Mouse (Mus musculus) embryonic facial prominence, embryonic 14.5 days (tissue): Measurements from ENCODE around the gene Hoxb6. TPM values are rescaled to one million over a fixed set of nuclear protein-coding genes. Genes with fewer than 3 reads are reported as not detected.
A peak's percentile ranks its signal among the peaks of the same experiment; 100 is the strongest.

Source experiments
- ATAC-seq: fragments of 200-750 bp; cut with Nextera tagmentation; 2 replicates; pipeline ENCODE4 v1.8.0; 2017; ENCODE audit warnings: low read depth, moderate number of reproducible peaks, moderate TSS enrichment
- DNase-seq: peaks from one replicate; pipeline ENCODE4 v3.0.0-alpha.2; 2015; ENCODE audit warnings: low spot score
- H3K27ac ChIP-seq: fragments of 300-500 bp; sonication (generic); replicated peaks from 2 replicates; pipeline ENCODE4 v1.5.1; 2014; ENCODE audit warnings: low read depth, mild to moderate bottlenecking, low read length, moderate library complexity
- H3K27me3 ChIP-seq: fragments of 300-500 bp; sonication (generic); replicated peaks from 2 replicates; pipeline ENCODE4 v1.6.1; 2014; ENCODE audit warnings: low read length; ENCODE audit not compliant: control insufficient read depth, insufficient read depth
- H3K36me3 ChIP-seq: fragments of 300-500 bp; sonication (generic); 2 replicates; pipeline ENCODE4 v1.6.1; 2014; ENCODE audit warnings: low read length, mixed read lengths; ENCODE audit not compliant: control insufficient read depth, insufficient read depth
- H3K4me1 ChIP-seq: fragments of 300-500 bp; sonication (generic); 2 replicates; pipeline ENCODE4 v1.6.1; 2014; ENCODE audit warnings: antibody characterized with exemption, low read length; ENCODE audit not compliant: control insufficient read depth, insufficient read depth
- H3K4me2 ChIP-seq: fragments of 300-500 bp; sonication (generic); 2 replicates; pipeline ENCODE4 v1.6.1; 2014; ENCODE audit warnings: low read depth, mild to moderate bottlenecking, low read length, moderate library complexity, mixed read lengths
- H3K4me3 ChIP-seq: fragments of 300-500 bp; sonication (generic); 2 replicates; pipeline ENCODE4 v1.5.1; 2014; ENCODE audit warnings: low read depth, mild to moderate bottlenecking, low read length
- H3K9ac ChIP-seq: fragments of 300-500 bp; sonication (generic); 2 replicates; pipeline ENCODE4 v1.6.1; 2014; ENCODE audit warnings: low read depth, mild to moderate bottlenecking, low read length, moderate library complexity, mixed read lengths
- H3K9me3 ChIP-seq: fragments of 300-500 bp; sonication (generic); 2 replicates; pipeline ENCODE4 v1.6.1; 2016; ENCODE audit warnings: low read length; ENCODE audit not compliant: control insufficient read depth
- WGBS: fragments of 180-500 bp; shearing (Covaris S2); extraction: QIAGEN DNeasy Blood & Tissue Kit; methylation state at CpG from one replicate; pipeline ENCODE4 v1.1.7; 2014; 5-methylcytosine and 5-hydroxymethylcytosine counted together
- polyA plus RNA-seq: library from polyadenylated mRNA; unstranded; fragments of >200 nt; fragmentation: Nextera tagmentation; extraction: Ambion mirVana; gene quantifications from 2 replicates; pipeline ENCODE4 v1.2.1, GENCODE M21; 2014

Hoxb6 gene
- polyA plus RNA-seq, 1 experiment from 2014 or later, result 0.22 TPM

- H3K27me3 ChIP-seq, result peaks cover 99% of the 10 kb centered on the region
These were observed 25.0 kb upstream of the Hoxb6 start for GRCm38 (mm10) chr11:96267021-96267920.

DNA sequence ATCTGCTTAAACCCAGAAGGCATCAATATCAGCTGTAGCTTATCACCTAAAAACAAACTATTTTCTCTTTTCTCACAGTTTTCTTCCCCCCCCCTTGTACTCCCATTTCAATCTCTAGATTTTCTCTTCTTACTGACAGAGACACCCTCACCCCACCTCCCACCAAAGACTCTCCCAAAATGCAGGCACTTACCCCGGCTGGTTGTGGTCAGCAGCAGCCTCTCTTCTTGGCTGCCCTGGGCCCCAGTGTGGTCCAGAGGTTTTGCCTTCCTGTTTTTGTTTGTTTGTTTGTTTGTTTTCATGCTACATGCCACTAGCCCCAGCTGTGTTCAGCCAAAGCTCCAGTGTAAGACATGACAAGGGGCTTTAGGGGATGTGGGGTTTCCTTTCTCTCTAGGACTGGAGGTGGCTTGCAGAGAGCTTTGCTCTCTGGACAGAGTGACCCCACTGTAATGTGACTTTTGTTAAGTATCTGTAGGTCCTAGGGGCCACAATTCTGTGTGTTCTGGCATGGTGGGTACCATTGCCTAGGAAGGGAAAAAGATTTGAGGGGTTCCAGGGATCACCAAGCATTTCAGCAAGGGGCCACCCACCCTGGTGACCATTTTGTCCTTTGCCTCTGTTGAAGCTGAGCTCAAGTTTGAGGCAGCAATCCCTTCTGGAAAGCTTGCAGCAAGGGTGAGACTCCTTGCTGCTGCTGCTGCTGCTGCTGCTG is 24.1 kb upstream of the Hoxb6 start:
- Histone ChIP-seq H3K4me2 (no peak overlapping the region), H3K9me3 (no peaks in the 10 kb centered on the region), H3K36me3 (no peaks in the 10 kb centered on the region), H3K4me3 (no peak overlapping the region), H3K9ac (no peak overlapping the region), H3K27me3 (peaks cover 99% of the 10 kb centered on the region), H3K4me1 (no peaks in the 10 kb centered on the region), H3K27ac (no peak overlapping the region)
- no peak for DNase-seq
- WGBS, result 4% methylated on average over 1 of the region's 1 CpGs
- ATAC-seq, result no peak

More at GRCm38 (mm10) chr11:96267021-96267920, 25.0 kb upstream of the Hoxb6 start:
- DNase-seq (no peak), ATAC-seq (no peak)
- H3K9ac ChIP-seq, result no peak overlapping the region
- no peak overlapping the region for H3K4me3 ChIP-seq
- no peak overlapping the region for H3K27ac ChIP-seq
- WGBS, result 12% methylated on average over 7 of the region's 7 CpGs
- H3K9me3 ChIP-seq, result no peaks in the 10 kb centered on the region
- no peaks in the 10 kb centered on the region for H3K36me3 ChIP-seq
- no peak overlapping the region for H3K4me2 ChIP-seq
- H3K4me1 ChIP-seq, result no peaks in the 10 kb centered on the region

DNA sequence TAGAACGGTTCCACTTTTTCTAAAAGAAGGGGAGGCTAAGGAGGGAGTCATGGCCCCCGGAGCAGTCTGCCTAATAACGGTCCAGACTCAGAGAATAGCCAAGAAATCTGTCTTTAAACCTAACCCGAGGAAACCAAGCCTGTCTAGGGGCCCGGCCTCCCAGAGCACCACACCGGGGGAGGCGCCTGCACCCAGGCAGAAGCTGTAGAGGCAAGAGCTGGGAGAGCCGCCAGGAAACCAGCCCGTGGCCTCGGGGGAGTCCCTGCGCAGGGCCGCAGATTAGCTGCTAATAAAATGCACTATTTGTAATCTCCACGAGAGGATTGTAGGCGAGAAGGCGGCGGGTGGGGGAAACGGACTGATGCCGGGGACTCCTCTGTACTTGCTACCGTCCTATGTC is 22.4 kb upstream of the Hoxb6 start:
- Histone ChIP-seq H3K4me3 (no peak overlapping the region), H3K9me3 (no peaks in the 10 kb centered on the region), H3K27me3 (peaks cover 99% of the 10 kb centered on the region), H3K27ac (no peak overlapping the region), H3K36me3 (no peaks in the 10 kb centered on the region), H3K4me2 (no peak overlapping the region), H3K9ac (no peak overlapping the region), H3K4me1 (no peaks in the 10 kb centered on the region)
- no peak for ATAC-seq
- under 1% methylated on average over 19 of the region's 19 CpGs for WGBS
- DNase-seq, result no peak

GRCm38 (mm10) chr11:96270996-96271540 is 21.2 kb upstream of the Hoxb6 start, which contains the start of gene Hoxb9:
TSS of gene Hoxb9 (plus strand) at chr11:96271457.
- Histone ChIP-seq H3K27ac (no peak within 1 kb of the TSS), H3K4me2 (peak within 1 kb of the TSS; percentile 18; the same call in 1 of the 2 replicates), H3K4me1 (no peaks in the 10 kb centered on the region), H3K9ac (no peak within 1 kb of the TSS), H3K36me3 (no peaks in the 10 kb centered on the region), H3K9me3 (no peaks in the 10 kb centered on the region), H3K27me3 (peaks cover 99% of the 10 kb centered on the region), H3K4me3 (peak within 1 kb of the TSS; percentile 21)
- ATAC-seq, result no peak
- DNase-seq, result no peak
- WGBS, result under 1% methylated on average over 25 of the region's 40 CpGs

DNA sequence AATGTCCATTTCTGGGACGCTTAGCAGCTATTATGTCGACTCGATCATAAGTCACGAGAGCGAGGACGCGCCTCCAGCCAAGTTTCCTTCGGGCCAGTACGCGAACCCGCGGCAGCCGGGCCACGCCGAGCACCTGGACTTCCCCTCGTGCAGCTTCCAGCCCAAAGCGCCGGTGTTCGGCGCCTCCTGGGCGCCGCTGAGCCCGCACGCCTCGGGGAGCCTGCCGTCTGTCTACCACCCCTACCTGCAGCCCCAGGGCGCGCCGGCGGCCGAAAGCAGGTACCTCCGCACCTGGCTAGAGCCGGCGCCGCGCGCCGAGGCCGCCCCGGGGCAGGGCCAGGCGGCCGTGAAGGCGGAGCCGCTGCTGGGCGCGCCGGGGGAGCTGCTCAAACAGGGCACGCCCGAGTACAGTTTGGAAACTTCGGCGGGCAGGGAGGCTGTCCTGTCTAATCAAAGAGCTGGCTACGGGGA is 20.7 kb upstream of the Hoxb6 start:
- Histone ChIP-seq H3K4me2 (peak overlapping the region; percentile 18; the same call in 1 of the 2 replicates), H3K4me1 (no peaks in the 10 kb centered on the region), H3K4me3 (peak overlapping the region; percentile 21), H3K36me3 (no peaks in the 10 kb centered on the region), H3K27me3 (peaks cover 99% of the 10 kb centered on the region), H3K27ac (no peak overlapping the region), H3K9me3 (no peaks in the 10 kb centered on the region), H3K9ac (no peak overlapping the region)
- WGBS, result under 1% methylated on average over 31 of the region's 52 CpGs
- no peak for DNase-seq
- ATAC-seq, result no peak

GRCm38 (mm10) chr11:96272024-96272921 is 20.0 kb upstream of the Hoxb6 start:
- ATAC-seq (no peak), DNase-seq (no peak)
- Histone ChIP-seq H3K27ac (no peak overlapping the region), H3K4me3 (peak overlapping the region; percentile 21), H3K9ac (no peak overlapping the region), H3K36me3 (no peaks in the 10 kb centered on the region), H3K27me3 (peaks cover 99% of the 10 kb centered on the region), H3K4me1 (no peaks in the 10 kb centered on the region), H3K4me2 (0 out of 2 replicates have a peak overlapping the region, but pooled peaks have one; percentile 4), H3K9me3 (no peaks in the 10 kb centered on the region)
- WGBS, result 1% methylated on average over 18 of the region's 58 CpGs

DNA sequence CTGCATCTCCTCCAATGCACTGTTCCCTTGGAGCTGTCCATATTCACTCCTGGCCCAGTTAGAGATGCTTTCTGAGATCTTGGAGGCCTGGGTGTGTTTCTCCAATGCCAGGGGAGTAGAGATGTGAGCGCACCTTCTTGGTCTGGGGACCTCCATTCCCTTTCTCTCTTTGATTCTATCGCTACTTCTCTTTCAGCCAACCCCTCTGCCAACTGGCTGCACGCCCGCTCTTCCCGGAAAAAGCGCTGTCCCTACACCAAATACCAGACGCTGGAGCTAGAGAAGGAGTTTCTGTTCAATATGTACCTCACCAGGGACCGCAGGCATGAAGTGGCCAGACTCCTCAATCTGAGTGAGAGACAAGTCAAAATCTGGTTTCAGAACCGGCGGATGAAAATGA is 17.8 kb upstream of the Hoxb6 start:
- ATAC-seq (no peak), DNase-seq (no peak)
- WGBS, result 5% methylated on average over 10 of the region's 10 CpGs
- H3K9me3 ChIP-seq, result no peaks in the 10 kb centered on the region
- no peak overlapping the region for H3K27ac ChIP-seq
- H3K36me3 ChIP-seq, result no peaks in the 10 kb centered on the region
- no peak overlapping the region for H3K4me3 ChIP-seq
- peaks cover 100% of the 10 kb centered on the region for H3K27me3 ChIP-seq
- H3K4me2 ChIP-seq, result no peak overlapping the region
- no peaks in the 10 kb centered on the region for H3K4me1 ChIP-seq
- no peak overlapping the region for H3K9ac ChIP-seq

DNA sequence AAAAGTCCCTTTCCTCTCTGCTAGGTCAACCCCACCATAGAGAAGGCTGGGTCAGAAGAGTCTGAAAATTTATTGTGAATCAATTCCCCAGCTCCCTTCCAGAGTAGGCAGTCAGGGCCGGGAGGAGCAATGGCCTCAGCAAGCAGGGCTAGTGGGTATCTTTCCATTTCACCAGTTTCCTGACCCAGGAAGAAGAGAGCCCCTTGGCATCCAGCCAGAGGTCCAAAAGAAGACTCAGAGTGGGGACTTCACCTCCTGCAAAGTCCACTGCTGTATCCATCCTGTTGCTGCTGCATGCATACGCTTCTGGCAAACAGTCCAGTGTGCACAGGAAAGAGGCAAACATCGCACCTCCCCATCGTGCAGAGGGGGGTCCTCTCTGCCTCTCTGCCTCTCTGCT is 16.4 kb upstream of the Hoxb6 start:
- H3K4me3 ChIP-seq, result no peak overlapping the region
- WGBS, result 8% methylated on average over 4 of the region's 4 CpGs
- no peak for DNase-seq
- H3K9ac ChIP-seq, result no peak overlapping the region
- no peaks in the 10 kb centered on the region for H3K36me3 ChIP-seq
- no peak overlapping the region for H3K27ac ChIP-seq
- no peaks in the 10 kb centered on the region for H3K4me1 ChIP-seq
- H3K27me3 ChIP-seq, result peaks cover 100% of the 10 kb centered on the region
- ATAC-seq, result no peak
- H3K9me3 ChIP-seq, result no peaks in the 10 kb centered on the region
- H3K4me2 ChIP-seq, result no peak overlapping the region
